Mouse (Mus musculus) hindbrain, embryonic 16.5 days (tissue): Measurements from ENCODE around the gene A3galt2. TPM values are rescaled to one million over a fixed set of nuclear protein-coding genes. Genes with fewer than 3 reads are reported as not detected.

Source experiments
- ATAC-seq: fragments of 200-750 bp; cut with Nextera tagmentation; 2 replicates; pipeline ENCODE4 v1.8.0; 2017; ENCODE audit warnings: moderate TSS enrichment, moderate library complexity
- H3K27ac ChIP-seq: fragments of 300-500 bp; sonication (generic); 2 replicates; pipeline ENCODE4 v1.5.1; 2014; ENCODE audit warnings: low read depth, mild to moderate bottlenecking, control low read depth, low read length, moderate library complexity
- H3K27me3 ChIP-seq: fragments of 300-500 bp; sonication (generic); replicated peaks from 2 replicates; pipeline ENCODE4 v1.6.1; 2014; ENCODE audit warnings: low read length; ENCODE audit not compliant: control insufficient read depth, insufficient read depth
- H3K36me3 ChIP-seq: fragments of 300-500 bp; sonication (generic); 2 replicates; pipeline ENCODE4 v1.6.1; 2014; ENCODE audit warnings: mild to moderate bottlenecking, low read length, moderate library complexity, mixed read lengths; ENCODE audit not compliant: control insufficient read depth, insufficient read depth
- H3K4me1 ChIP-seq: fragments of 300-500 bp; sonication (generic); 2 replicates; pipeline ENCODE4 v1.6.1; 2014; ENCODE audit warnings: low read depth, low read length; ENCODE audit not compliant: control insufficient read depth, insufficient read depth
- H3K4me2 ChIP-seq: fragments of 300-500 bp; sonication (generic); 2 replicates; pipeline ENCODE4 v1.6.1; 2014; ENCODE audit warnings: mild to moderate bottlenecking, low read length, control low read depth, moderate library complexity
- H3K4me3 ChIP-seq: fragments of 300-500 bp; sonication (generic); 2 replicates; pipeline ENCODE4 v1.5.1; 2014; ENCODE audit warnings: mild to moderate bottlenecking, low read length, control low read depth, moderate library complexity
- H3K9ac ChIP-seq: fragments of 300-500 bp; sonication (generic); 2 replicates; pipeline ENCODE4 v1.6.1; 2014; ENCODE audit warnings: low read depth, mild to moderate bottlenecking, control low read depth, low read length, moderate library complexity
- H3K9me3 ChIP-seq: fragments of 300-500 bp; sonication (generic); 2 replicates; pipeline ENCODE4 v1.6.1; 2014; ENCODE audit warnings: mild to moderate bottlenecking, low read length, moderate library complexity; ENCODE audit not compliant: control insufficient read depth
- WGBS: fragments of 180-500 bp; shearing (Covaris S2); extraction: QIAGEN DNeasy Blood & Tissue Kit; methylation state at CpG from one replicate; pipeline ENCODE4 v1.1.7; 2014; 5-methylcytosine and 5-hydroxymethylcytosine counted together
- polyA plus RNA-seq: library from polyadenylated mRNA; unstranded; fragments of >200 nt; fragmentation: Nextera tagmentation; extraction: Ambion mirVana; gene quantifications from 2 replicates; pipeline ENCODE4 v1.2.1, GENCODE M21; 2015

The A3galt2 gene
- 0.23 and 0.36 TPM in 2 replicates for polyA plus RNA-seq

DNA sequence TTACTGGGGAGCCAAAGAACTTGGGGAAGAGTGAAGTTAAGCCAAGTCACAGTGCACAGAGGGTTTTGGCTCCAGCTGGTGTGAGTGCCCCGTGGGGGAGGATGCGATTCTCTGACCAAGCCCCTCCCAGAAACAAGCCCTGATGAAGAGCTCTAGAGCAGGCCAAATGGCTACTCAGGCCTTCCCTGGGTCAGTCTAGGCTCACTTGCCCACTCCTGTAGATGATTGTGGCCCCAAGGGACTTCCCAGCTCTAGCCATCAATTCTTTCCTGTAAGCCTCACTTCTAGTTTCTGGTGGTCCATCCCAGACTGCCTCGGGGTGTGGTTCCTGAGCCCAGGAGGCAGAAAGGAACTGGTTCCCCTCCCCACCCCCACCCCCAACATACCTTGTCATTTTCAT is at the start of gene A3galt2:
TSS of gene A3galt2 (plus strand) at position 301 of the 400 bp plus-strand sequence.
- peak within 1 kb of the TSS; percentile 34; the same call in 1 of the 2 replicates for H3K27ac ChIP-seq
- H3K36me3 ChIP-seq, result peaks cover 31% of the 10 kb centered on the region
- H3K27me3 ChIP-seq, result no peaks in the 10 kb centered on the region
- H3K4me2 ChIP-seq, result no peak within 1 kb of the TSS
- WGBS, result 70% methylated on average over 3 of the region's 3 CpGs
- no peak for ATAC-seq
- H3K4me3 ChIP-seq, result no peak within 1 kb of the TSS
- H3K9me3 ChIP-seq, result no peaks in the 10 kb centered on the region
- no peak within 1 kb of the TSS; the same call in 1 of the 2 replicates for H3K9ac ChIP-seq
- no peaks in the 10 kb centered on the region for H3K4me1 ChIP-seq

DNA sequence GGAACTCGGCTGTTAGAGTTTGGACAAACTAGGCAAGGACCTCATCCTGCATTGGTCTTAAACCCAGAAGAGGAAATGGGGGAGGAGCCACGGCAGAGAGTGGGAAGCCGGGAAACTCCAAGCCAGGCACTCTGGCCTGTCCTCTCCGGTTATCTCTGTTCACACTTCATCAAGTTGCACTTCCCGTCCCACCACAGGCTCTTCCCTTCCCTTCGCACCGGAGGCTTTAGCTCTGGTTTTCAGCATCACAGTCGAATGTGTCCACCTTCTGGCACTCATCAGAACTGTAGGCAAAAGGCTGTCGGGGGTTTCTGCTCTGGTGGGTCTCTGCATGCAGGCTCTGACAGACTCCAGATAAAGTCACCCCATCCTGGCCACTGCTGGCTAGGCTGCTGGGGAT is 48.5 kb upstream of the A3galt2 start:
- Histone ChIP-seq H3K9ac (no peak overlapping the region), H3K9me3 (no peaks in the 10 kb centered on the region), H3K36me3 (peaks cover 4% of the 10 kb centered on the region; the same call in 1 of the 2 replicates), H3K4me1 (peaks cover 9% of the 10 kb centered on the region), H3K27ac (no peak overlapping the region), H3K4me3 (no peak overlapping the region), H3K27me3 (no peaks in the 10 kb centered on the region), H3K4me2 (no peak overlapping the region)
- 21% methylated on average over 9 of the region's 9 CpGs for WGBS
- no peak for ATAC-seq

DNA sequence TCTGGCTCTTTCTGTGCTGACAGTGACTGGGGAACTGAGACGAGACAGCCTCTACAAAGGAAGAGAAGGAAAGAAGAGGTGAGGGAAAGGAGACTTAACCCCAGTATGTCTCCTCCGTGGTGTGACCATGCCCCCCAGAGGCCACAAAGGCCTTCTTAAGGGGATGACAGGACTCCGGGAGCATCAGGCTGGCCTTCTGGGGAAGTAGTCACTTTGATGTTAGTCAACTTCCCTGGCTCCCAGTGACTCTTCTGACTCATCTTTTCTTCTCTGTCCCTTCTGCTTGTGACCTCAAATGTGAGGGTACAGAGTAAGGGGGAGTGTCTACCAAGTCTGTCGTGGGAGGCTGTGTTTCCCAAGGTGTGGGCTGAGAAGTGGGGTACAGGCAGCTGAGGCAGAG is 47.8 kb upstream of the A3galt2 start:
- Histone ChIP-seq H3K4me3 (no peak overlapping the region), H3K9me3 (no peaks in the 10 kb centered on the region), H3K27ac (no peak overlapping the region), H3K4me2 (no peak overlapping the region), H3K36me3 (peaks cover 4% of the 10 kb centered on the region; the same call in 1 of the 2 replicates), H3K27me3 (no peaks in the 10 kb centered on the region), H3K9ac (no peak overlapping the region), H3K4me1 (peaks cover 13% of the 10 kb centered on the region)
- WGBS, result 50% methylated on average over 4 of the region's 4 CpGs
- ATAC-seq, result no peak

DNA sequence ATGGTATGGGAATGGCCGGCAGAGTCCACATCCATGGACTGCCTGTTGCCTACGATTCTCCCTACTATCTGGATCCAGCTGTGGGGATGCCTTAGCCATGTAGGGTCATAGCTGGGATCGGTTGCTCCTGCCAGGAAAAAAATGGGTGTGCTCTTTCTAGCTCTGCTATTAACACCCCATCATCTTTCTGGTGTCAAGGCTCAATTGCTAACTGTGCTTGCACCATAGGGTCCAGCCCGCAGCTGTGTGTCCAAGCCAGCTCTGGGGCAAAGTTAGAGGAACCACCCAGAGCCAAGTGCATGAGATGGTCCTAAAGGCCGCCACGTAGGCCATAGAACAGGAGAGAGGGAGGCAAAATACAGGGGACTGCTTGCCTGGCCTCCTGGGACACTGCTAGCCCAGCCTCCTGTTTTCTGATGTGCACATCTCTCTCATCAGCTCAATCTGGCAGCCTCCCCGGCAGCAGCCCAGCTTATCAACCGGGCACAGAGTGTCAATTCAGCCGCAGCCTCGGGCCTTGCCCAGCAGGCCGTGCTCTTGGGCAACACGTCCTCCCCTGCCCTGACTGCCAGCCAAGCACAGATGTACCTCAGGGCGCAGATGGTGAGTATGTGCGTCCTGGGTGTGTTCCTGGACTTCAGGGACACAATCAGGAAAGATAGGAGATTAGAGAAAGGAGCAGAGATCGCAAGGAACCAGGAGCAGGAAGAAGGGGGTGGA is 45.9 kb upstream of the A3galt2 start:
- peaks cover 4% of the 10 kb centered on the region for H3K36me3 ChIP-seq
- 66% methylated on average over 15 of the region's 15 CpGs for WGBS
- no peak overlapping the region for H3K4me3 ChIP-seq
- no peaks in the 10 kb centered on the region for H3K27me3 ChIP-seq
- no peaks in the 10 kb centered on the region for H3K9me3 ChIP-seq
- no peak overlapping the region for H3K9ac ChIP-seq
- H3K4me2 ChIP-seq, result no peak overlapping the region
- H3K4me1 ChIP-seq, result peaks cover 13% of the 10 kb centered on the region
- ATAC-seq, result no peak
- no peak overlapping the region for H3K27ac ChIP-seq

DNA sequence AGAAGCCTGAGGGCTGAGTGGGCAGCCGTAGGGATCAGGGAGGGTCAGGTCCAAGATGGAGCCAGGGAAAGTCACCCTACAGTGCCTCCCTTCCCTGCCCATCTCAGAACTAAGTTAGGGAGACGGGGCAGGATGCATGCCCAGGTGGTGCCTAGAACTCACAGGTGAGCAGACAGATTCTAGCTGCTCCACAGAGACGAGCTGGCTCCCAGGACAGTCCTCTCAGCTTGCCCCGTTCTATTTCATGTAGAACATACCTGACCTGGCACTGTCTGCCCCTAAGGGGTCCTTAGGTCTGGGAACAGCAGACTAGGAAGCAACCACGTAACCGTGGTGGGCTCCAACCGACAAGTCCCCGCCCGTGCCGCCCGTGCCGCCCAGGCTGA is 45.4 kb upstream of the A3galt2 start:
- Histone ChIP-seq H3K27me3 (no peaks in the 10 kb centered on the region), H3K9ac (no peak overlapping the region), H3K4me2 (no peak overlapping the region), H3K27ac (no peak overlapping the region), H3K4me3 (no peak overlapping the region), H3K36me3 (peaks cover 4% of the 10 kb centered on the region), H3K9me3 (no peaks in the 10 kb centered on the region), H3K4me1 (peaks cover 15% of the 10 kb centered on the region)
- ATAC-seq, result no peak
- WGBS, result 91% methylated on average over 12 of the region's 12 CpGs

DNA sequence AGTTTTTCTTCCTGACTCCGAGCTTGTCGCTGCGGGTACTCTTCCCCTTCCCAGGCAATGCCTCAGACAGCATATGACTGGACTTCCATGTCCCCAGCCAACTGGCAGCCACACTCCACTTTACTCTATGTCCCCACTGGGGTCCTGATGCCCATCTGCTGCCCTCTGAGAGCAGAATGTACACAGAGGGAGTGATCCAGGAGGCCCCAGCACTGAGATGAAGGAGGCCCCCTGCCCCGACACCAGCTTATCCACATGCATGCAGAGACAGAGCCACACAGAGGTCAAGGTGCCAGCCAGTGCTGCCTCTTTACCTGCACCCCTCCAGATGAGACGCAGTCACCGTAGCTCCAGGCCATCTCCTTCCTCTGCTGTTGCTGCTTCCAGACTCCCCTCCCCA is 44.9 kb upstream of the A3galt2 start:
- H3K4me2 ChIP-seq, result no peak overlapping the region
- 77% methylated on average over 6 of the region's 6 CpGs for WGBS
- H3K4me3 ChIP-seq, result no peak overlapping the region
- no peak overlapping the region for H3K9ac ChIP-seq
- no peaks in the 10 kb centered on the region for H3K9me3 ChIP-seq
- ATAC-seq, result no peak
- H3K27ac ChIP-seq, result no peak overlapping the region; the same call in 1 of the 2 replicates
- peaks cover 20% of the 10 kb centered on the region for H3K4me1 ChIP-seq
- peaks cover 4% of the 10 kb centered on the region for H3K36me3 ChIP-seq
- H3K27me3 ChIP-seq, result no peaks in the 10 kb centered on the region

DNA sequence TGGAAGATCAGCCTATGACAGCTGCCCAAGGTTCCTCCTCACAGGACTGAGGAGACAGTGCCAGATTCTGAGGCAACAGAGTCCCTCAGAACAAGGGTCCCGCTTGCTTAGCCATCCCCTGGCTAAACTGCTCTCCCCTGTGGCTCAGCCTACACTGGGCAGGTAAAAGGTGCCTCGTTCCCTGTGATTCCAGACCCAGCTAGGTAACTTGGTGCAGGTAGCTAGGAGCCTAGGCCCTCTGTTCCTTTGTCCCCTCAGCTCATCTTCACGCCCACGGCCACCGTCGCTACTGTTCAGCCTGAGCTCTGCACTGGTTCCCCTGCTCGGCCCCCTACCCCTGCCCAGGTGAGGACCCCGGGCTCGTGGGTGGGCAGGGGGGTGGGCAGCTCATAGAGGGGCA is 44.4 kb upstream of the A3galt2 start:
- H3K4me1 ChIP-seq, result peaks cover 25% of the 10 kb centered on the region
- H3K27ac ChIP-seq, result 0 out of 2 replicates have a peak overlapping the region, but pooled peaks have one; percentile 17
- H3K4me3 ChIP-seq, result no peak overlapping the region
- no peaks in the 10 kb centered on the region for H3K27me3 ChIP-seq
- no peak overlapping the region; the same call in 1 of the 2 replicates for H3K9ac ChIP-seq
- no peaks in the 10 kb centered on the region for H3K9me3 ChIP-seq
- 72% methylated on average over 9 of the region's 9 CpGs for WGBS
- H3K36me3 ChIP-seq, result peaks cover 4% of the 10 kb centered on the region
- peak; percentile 9; the same call in 1 of the 2 replicates for ATAC-seq
- H3K4me2 ChIP-seq, result no peak overlapping the region

DNA sequence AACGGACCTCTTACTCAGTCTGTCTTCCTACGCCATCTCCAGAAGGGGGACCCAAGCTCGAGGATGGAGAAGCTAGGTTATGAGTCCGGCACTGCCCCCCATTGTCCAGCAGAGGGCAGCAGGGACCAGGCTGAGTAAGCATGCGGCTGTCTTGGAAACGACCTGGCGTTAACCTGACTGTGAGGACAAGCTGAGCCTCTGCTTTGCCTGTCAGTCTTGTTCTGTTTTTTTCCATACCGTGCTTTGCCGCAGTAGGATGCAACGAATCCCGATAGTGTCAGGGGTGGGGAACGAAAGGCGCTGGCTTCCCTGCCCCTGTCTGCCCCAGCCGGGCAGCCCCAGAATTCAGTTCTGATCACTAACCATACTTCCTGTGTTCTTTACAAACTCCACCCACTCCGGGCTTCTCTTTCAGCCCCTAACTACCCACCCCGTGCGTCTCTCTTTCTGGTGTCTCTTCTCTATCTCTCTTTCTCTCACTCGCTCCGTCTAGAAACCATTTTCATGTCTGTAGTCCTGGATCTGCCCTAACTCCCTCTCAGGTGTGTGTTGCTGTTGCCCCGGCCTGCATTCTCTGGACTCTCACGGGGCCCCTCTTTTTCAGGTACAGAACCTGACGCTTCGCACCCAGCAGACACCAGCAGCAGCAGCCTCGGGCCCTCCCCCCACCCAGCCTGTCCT is 43.6 kb upstream of the A3galt2 start:
- Histone ChIP-seq H3K4me3 (peak overlapping the region; percentile 20; the same call in 1 of the 2 replicates), H3K27me3 (no peaks in the 10 kb centered on the region), H3K4me2 (peak overlapping the region; percentile 49)

DNA sequence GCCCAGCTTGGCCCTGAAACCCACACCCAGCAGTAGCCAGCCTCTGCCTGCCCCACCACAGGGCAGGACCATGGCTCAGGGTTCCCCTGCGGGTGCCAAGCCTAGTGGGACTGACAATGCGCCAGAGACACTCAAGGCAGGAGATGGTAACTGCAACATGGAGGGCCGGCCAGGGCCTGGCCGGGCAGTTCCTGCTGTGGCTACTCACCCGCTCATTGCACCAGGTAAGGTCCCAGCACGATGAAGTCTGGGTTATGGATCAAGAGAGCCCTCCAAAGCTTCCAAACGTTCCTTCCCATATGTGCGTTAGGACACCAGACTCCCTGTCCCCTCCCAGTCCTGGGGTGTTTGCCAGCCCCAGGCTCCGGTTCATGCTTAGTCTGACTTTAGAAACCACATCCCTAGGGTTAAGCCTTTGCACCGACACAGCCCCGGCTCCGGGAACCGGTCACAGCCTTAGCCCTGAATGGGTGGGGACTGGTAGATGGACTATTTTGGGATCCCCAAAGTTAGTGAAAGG is 43.0 kb upstream of the A3galt2 start:
- Histone ChIP-seq H3K4me3 (no peak overlapping the region), H3K27me3 (no peaks in the 10 kb centered on the region), H3K9ac (peak overlapping the region; percentile 1; the same call in 1 of the 2 replicates), H3K4me1 (peaks cover 36% of the 10 kb centered on the region), H3K27ac (0 out of 2 replicates have a peak overlapping the region, but pooled peaks have one; percentile 44), H3K36me3 (peaks cover 4% of the 10 kb centered on the region), H3K9me3 (no peaks in the 10 kb centered on the region), H3K4me2 (peak overlapping the region; percentile 49; the same call in 1 of the 2 replicates)
- 38% methylated on average over 13 of the region's 13 CpGs for WGBS
- no peak for ATAC-seq

More for the DNA sequence above, 43.6 kb upstream of the A3galt2 start:
- H3K9me3 ChIP-seq, result no peaks in the 10 kb centered on the region
- H3K36me3 ChIP-seq, result peaks cover 4% of the 10 kb centered on the region
- H3K4me1 ChIP-seq, result peaks cover 33% of the 10 kb centered on the region
- peak overlapping the region; percentile 55 for H3K9ac ChIP-seq
- WGBS, result 4% methylated on average over 24 of the region's 24 CpGs
- H3K27ac ChIP-seq, result 0 out of 2 replicates have a peak overlapping the region, but pooled peaks have one; percentile 44
- peak; percentile 67 for ATAC-seq
